Mouse (Mus musculus) mature B cell (primary cell): ENCODE measurements around the gene Kcnip3.

Experiments used
- in situ Hi-C: fragments of 300-500 bp; cut with MboI; formaldehyde crosslinking; loops from 2 replicates; pipeline ENCODE4 v1.14.3; 2019

The Kcnip3 gene

GRCm38 (mm10) chr2:127470183-127470582 lies 51.7 kb downstream of the Kcnip3 start:
- in situ Hi-C loops, result no loop called here

- in situ Hi-C loops, result no loop called here
Measured at GRCm38 (mm10) chr2:127462314-127462713, 59.6 kb downstream of the Kcnip3 start.

- in situ Hi-C loops, result no loop called here
Measured at GRCm38 (mm10) chr2:127461351-127461750, 60.5 kb downstream of the Kcnip3 start.

- in situ Hi-C loops, result no loop called here
Measured at GRCm38 (mm10) chr2:127459341-127459740, 62.6 kb downstream of the Kcnip3 start.

- in situ Hi-C loops, result no loop called here
Measured at GRCm38 (mm10) chr2:127453764-127454163, 68.1 kb downstream of the Kcnip3 start.

- in situ Hi-C loops, result no loop called here
Measured at GRCm38 (mm10) chr2:127453141-127453540, 68.8 kb downstream of the Kcnip3 start.

- in situ Hi-C loops, result no loop called here
Measured at GRCm38 (mm10) chr2:127451748-127452147, 70.1 kb downstream of the Kcnip3 start.

- in situ Hi-C loops, result no loop called here
Measured at GRCm38 (mm10) chr2:127449691-127450090, 72.2 kb downstream of the Kcnip3 start.

GRCm38 (mm10) chr2:127446847-127447246 lies 75.0 kb downstream of the Kcnip3 start:
- in situ Hi-C loops, result no loop called here

GRCm38 (mm10) chr2:127444055-127444789 lies 77.7 kb downstream of the Kcnip3 start, which contains the start of gene Fahd2a:
Fahd2a (minus strand) TSS chr2:127444565.
- in situ Hi-C loops, result no loop called here

GRCm38 (mm10) chr2:127437697-127438096 lies 84.2 kb downstream of the Kcnip3 start:
- in situ Hi-C loops, result no loop called here

- in situ Hi-C loops, result no loop called here
Measured at GRCm38 (mm10) chr2:127435554-127435953, 86.3 kb downstream of the Kcnip3 start.

- in situ Hi-C loops, result no loop called here
Measured at GRCm38 (mm10) chr2:127435135-127435534, 86.8 kb downstream of the Kcnip3 start.

- in situ Hi-C loops, result no loop called here
Measured at GRCm38 (mm10) chr2:127433487-127434295, 88.2 kb downstream of the Kcnip3 start.

- in situ Hi-C loops, result no loop called here
Measured at GRCm38 (mm10) chr2:127430238-127430637, 91.7 kb downstream of the Kcnip3 start.

GRCm38 (mm10) chr2:127424977-127425376 lies 96.9 kb downstream of the Kcnip3 start, which contains the start of gene Gpat2:
Gpat2 (plus strand) TSS chr2:127425199.
- in situ Hi-C loops, result no loop called here

- in situ Hi-C loops, result no loop called here
Measured at GRCm38 (mm10) chr2:127418266-127418970, 103.5 kb downstream of the Kcnip3 start.

GRCm38 (mm10) chr2:127416706-127417105 lies 105.2 kb downstream of the Kcnip3 start:
- in situ Hi-C loops, result no loop called here

- in situ Hi-C loops, result no loop called here
Measured at GRCm38 (mm10) chr2:127415806-127416205, 106.1 kb downstream of the Kcnip3 start.

GRCm38 (mm10) chr2:127411126-127411525 lies 110.8 kb downstream of the Kcnip3 start:
- in situ Hi-C loops, result no loop called here
